Comparison of ENCODE assay signal across 11 mouse cellular contexts in genomic region chr5:106381919-106382318, GRCm38 (mm10).
A peak's percentile ranks its signal among the peaks of the same experiment; 100 is the strongest.
DNase-seq lines count a peak whose midpoint lies in the region; ATAC-seq and TF ChIP-seq lines count a peak whose summit lies in the region.
"Had no signal": no experiment of that assay in that cellular context is flagged by ENCODE, and none has a peak within 500 bp of the region (broad histone marks: within the 10 kb centered on the region; RNA-seq: fewer than 3 reads in every experiment).

No protein-coding gene starts in this region.

- H3K4me3 ChIP-seq in kidney, adult 2 months (ENCODE audit: insufficient read depth, low read depth, low read length) = no peak overlapping the region
- no peak overlapping the region for H3K4me3 ChIP-seq in stomach, postnatal 0 days (ENCODE audit: low read depth, low read length)
- H3K4me3 ChIP-seq: heart, embryonic 12.5 days; myocyte had no signal

- WGBS in kidney, adult 2 months = 85% methylated on average over 3 of the region's 3 CpGs
- 92% methylated on average over 3 of the region's 3 CpGs for WGBS in stomach, postnatal 0 days

- TF ChIP-seq CTCF in kidney, adult 2 months (conservative IDR thresholded peaks at IDR 0.05; ENCODE audit: insufficient read depth, insufficient read length, low read depth, low read length) = peak; percentile 36; the same call in 1 of the 2 replicates
- TF ChIP-seq CTCF in brain, embryonic 14.5 days (IDR thresholded peaks at IDR 0.05; ENCODE audit: borderline replicate concordance, extremely low read depth, insufficient read depth, insufficient read length) = peak; percentile 57; the same call in 1 of the 2 replicates
- peak; percentile 47 for TF ChIP-seq CTCF in stomach, postnatal 0 days (IDR thresholded peaks at IDR 0.05; ENCODE audit: low read depth)

- TF ChIP-seq POLR2A in kidney, adult 2 months (IDR thresholded peaks at IDR 0.05; ENCODE audit: low read depth, low read length) = no peak
- no peak for TF ChIP-seq POLR2A in brain, embryonic 14.5 days (IDR thresholded peaks at IDR 0.05; ENCODE audit: borderline replicate concordance, extremely low read depth, insufficient read depth, insufficient read length, poor library complexity, severe bottlenecking)

- no peak overlapping the region for H3K4me2 ChIP-seq in stomach, postnatal 0 days (replicated peaks; ENCODE audit: low read depth)
- H3K4me2 ChIP-seq: heart, embryonic 12.5 days had no signal

- H3K9ac ChIP-seq in stomach, postnatal 0 days (ENCODE audit: low read length) = no peak overlapping the region
- H3K9ac ChIP-seq: heart, embryonic 12.5 days had no signal

- no peaks in the 10 kb centered on the region for H3K9me3 ChIP-seq in stomach, postnatal 0 days (ENCODE audit: control insufficient read depth, low read length)
- H3K9me3 ChIP-seq: heart, embryonic 12.5 days had no signal

- no peaks in the 10 kb centered on the region; the same call in 1 of the 2 replicates for H3K27me3 ChIP-seq in kidney, adult 2 months (replicated peaks; ENCODE audit: control insufficient read depth, insufficient read depth, low read length)
- H3K27me3 ChIP-seq in stomach, postnatal 0 days (ENCODE audit: control insufficient read depth, insufficient read depth, low read length) = no peaks in the 10 kb centered on the region

- TF ChIP-seq EP300 in stomach, postnatal 0 days (optimal IDR thresholded peaks at IDR 0.05) = no peak

- no peak for DNase-seq in kidney, adult 2 months
- no peak for DNase-seq in kidney, postnatal 4 days
- peak; percentile 2 for DNase-seq in thymus, postnatal 25 days
- no peak for DNase-seq in thymus, adult 18-20 months
- no peak for DNase-seq in brain, embryonic 14.5 days (ENCODE audit: low read depth)
- peak; percentile 17 for DNase-seq in stomach, postnatal 0 days (ENCODE audit: low spot score)
- no peak for DNase-seq in frontal cortex, postnatal 25 days (ENCODE audit: low spot score in 2 of 2)
- DNase-seq in MN1 (ENCODE audit: low spot score) = no peak

- no peaks in the 10 kb centered on the region for H3K36me3 ChIP-seq in kidney, adult 2 months (ENCODE audit: control insufficient read depth, insufficient read depth, low read length)
- no peaks in the 10 kb centered on the region for H3K36me3 ChIP-seq in stomach, postnatal 0 days (ENCODE audit: control insufficient read depth, insufficient read depth, low read length)
- H3K36me3 ChIP-seq: heart, embryonic 12.5 days had no signal

- H3K27ac ChIP-seq in kidney, adult 2 months (ENCODE audit: insufficient read depth, low read depth, low read length) = no peak overlapping the region
- H3K27ac ChIP-seq in stomach, postnatal 0 days (replicated peaks) = no peak overlapping the region

- no peak for ATAC-seq in stomach, postnatal 0 days (ENCODE audit: low FRiP score, low TSS enrichment)
- ATAC-seq: forebrain, embryonic 16.5 days had no signal

- no peaks in the 10 kb centered on the region for H3K4me1 ChIP-seq in kidney, adult 2 months (ENCODE audit: control insufficient read depth, insufficient read depth, low read length)
- H3K4me1 ChIP-seq in stomach, postnatal 0 days (replicated peaks; ENCODE audit: control insufficient read depth, insufficient read depth) = no peaks in the 10 kb centered on the region
- H3K4me1 ChIP-seq: heart, embryonic 12.5 days had no signal

Comparison
In these comparisons a context has a peak if more than half of its experiments do, and no peak if none do; other contexts are left out.
1. DNase-seq: peak in thymus, postnatal 25 days (single experiment) and stomach, postnatal 0 days (single experiment); none in kidney, adult 2 months (single experiment), kidney, postnatal 4 days (0 of 2), thymus, adult 18-20 months (0 of 2), brain, embryonic 14.5 days (single experiment), frontal cortex, postnatal 25 days (0 of 2) and MN1 (single experiment).
2. Peak in every context shown above with its lines, with median percentiles within 50 percentile points of each other: CTCF ChIP-seq.